Mouse (Mus musculus): Measurements from ENCODE around the gene Ptbp1. TPM values are rescaled to one million over a fixed set of nuclear protein-coding genes. Genes with fewer than 3 reads are reported as not detected.

Ptbp1 gene
- polyA plus RNA-seq, 1 experiment, result 188 TPM

DNA sequence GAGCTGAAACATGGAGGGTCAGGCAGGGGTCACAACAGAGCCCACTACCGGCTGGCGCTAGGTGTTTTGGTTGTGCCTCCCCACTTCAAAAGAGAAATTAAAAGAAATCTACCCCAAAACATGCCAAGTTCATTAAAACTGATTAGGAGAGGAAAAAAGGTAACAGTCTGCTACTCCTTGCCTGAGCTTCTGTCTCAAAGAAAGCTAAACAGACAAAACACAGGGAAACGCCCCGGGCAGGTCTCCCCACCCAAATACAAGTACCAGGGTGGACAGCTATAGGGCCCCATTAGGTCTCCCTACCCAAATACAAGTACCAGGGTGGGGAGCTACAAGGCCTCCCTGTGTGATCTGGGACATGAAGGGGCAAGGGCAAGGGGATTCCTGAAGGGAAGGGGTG, 56.3 kb downstream of the Ptbp1 start, which contains the start of gene Gm26602:
Gm26602 (plus strand) TSS at position 301 of the 400 bp plus-strand sequence.
- no peak within 1 kb of the TSS; the same call in 1 of the 2 replicates for H3K27ac ChIP-seq (ENCODE audit: control insufficient read depth, insufficient read depth, low read depth, low read length, poor library complexity)
- WGBS, result 93% methylated on average over 4 of the region's 4 CpGs
- TF ChIP-seq POLR2A (IDR thresholded peaks at IDR 0.05; ENCODE audit: borderline replicate concordance, control insufficient read depth, low read depth, low read length) (no peak), CTCF (IDR thresholded peaks at IDR 0.05; ENCODE audit: control insufficient read depth, insufficient read depth, low read length) (no peak)
- H3K4me1 ChIP-seq (ENCODE audit: control insufficient read depth, insufficient read depth, low read length), result peaks cover 5% of the 10 kb centered on the region
- no peak within 1 kb of the TSS for H3K4me3 ChIP-seq (replicated peaks; ENCODE audit: control insufficient read depth, low read depth, low read length)

- Histone ChIP-seq H3K27ac (ENCODE audit: control insufficient read depth, insufficient read depth, low read depth, low read length, poor library complexity) (no peak overlapping the region), H3K4me3 (replicated peaks; ENCODE audit: control insufficient read depth, low read depth, low read length) (no peak overlapping the region), H3K4me1 (ENCODE audit: control insufficient read depth, insufficient read depth, low read length) (peaks cover 7% of the 10 kb centered on the region)
- no peak for TF ChIP-seq POLR2A (IDR thresholded peaks at IDR 0.05; ENCODE audit: borderline replicate concordance, control insufficient read depth, low read depth, low read length)
- TF ChIP-seq CTCF (IDR thresholded peaks at IDR 0.05; ENCODE audit: control insufficient read depth, insufficient read depth, low read length), result no peak
- 86% methylated on average over 20 of the region's 20 CpGs for WGBS
Observed at GRCm38 (mm10) chr10:79912412-79912811, 58.2 kb downstream of the Ptbp1 start.

Other genes starting within 250 kb of the Ptbp1 start
- not detected in 2 replicates for gene C2cd4c, start 240.4 kb upstream of the Ptbp1 start, polyA plus RNA-seq (2011; ENCODE audit: insufficient read depth, insufficient read length, low replicate concordance, missing spikeins)
- gene Shc2, start 216.5 kb upstream of the Ptbp1 start, polyA plus RNA-seq (2011; ENCODE audit: insufficient read depth, insufficient read length, low replicate concordance, missing spikeins), result 1.1 and 2.1 TPM in 2 replicates
- gene Odf3l2, start 208.7 kb upstream of the Ptbp1 start, polyA plus RNA-seq (2011; ENCODE audit: insufficient read depth, insufficient read length, low replicate concordance, missing spikeins), result not detected in 2 replicates
- not detected in 2 replicates for gene Madcam1, start 189.9 kb upstream of the Ptbp1 start, polyA plus RNA-seq (2011; ENCODE audit: insufficient read depth, insufficient read length, low replicate concordance, missing spikeins)
- gene Tpgs1, start 185.1 kb upstream of the Ptbp1 start, polyA plus RNA-seq (2011; ENCODE audit: insufficient read depth, insufficient read length, low replicate concordance, missing spikeins), result 4.9 and 12.2 TPM in 2 replicates
- 82.1 and 98.6 TPM in 2 replicates for gene Cdc34, start 172.2 kb upstream of the Ptbp1 start, polyA plus RNA-seq (2011; ENCODE audit: insufficient read depth, insufficient read length, low replicate concordance, missing spikeins)
- not detected in 2 replicates for gene Gzmm, start 165.4 kb upstream of the Ptbp1 start, polyA plus RNA-seq (2011; ENCODE audit: insufficient read depth, insufficient read length, low replicate concordance, missing spikeins)
- gene Bsg, start 149.9 kb upstream of the Ptbp1 start, polyA plus RNA-seq (2011; ENCODE audit: insufficient read depth, insufficient read length, low replicate concordance, missing spikeins), result 465 and 588 TPM in 2 replicates
- gene Hcn2, start 137.8 kb upstream of the Ptbp1 start, polyA plus RNA-seq (2011; ENCODE audit: insufficient read depth, insufficient read length, low replicate concordance, missing spikeins), result 0.31 TPM in 1 of 2 replicates, not detected in the other
- 20.0 and 29.6 TPM in 2 replicates for gene Polrmt, start 107.8 kb upstream of the Ptbp1 start, polyA plus RNA-seq (2011; ENCODE audit: insufficient read depth, insufficient read length, low replicate concordance, missing spikeins)
- gene Fgf22, start 99.4 kb upstream of the Ptbp1 start, polyA plus RNA-seq (2011; ENCODE audit: insufficient read depth, insufficient read length, low replicate concordance, missing spikeins), result not detected in 2 replicates
- 26.5 and 42.8 TPM in 2 replicates for gene Rnf126, start 87.5 kb upstream of the Ptbp1 start, polyA plus RNA-seq (2011; ENCODE audit: insufficient read depth, insufficient read length, low replicate concordance, missing spikeins)
- gene Fstl3, start 77.2 kb upstream of the Ptbp1 start, polyA plus RNA-seq (2011; ENCODE audit: insufficient read depth, insufficient read length, low replicate concordance, missing spikeins), result 1.0 and 1.8 TPM in 2 replicates
- gene Prss57, start 63.5 kb upstream of the Ptbp1 start, polyA plus RNA-seq (2011; ENCODE audit: insufficient read depth, insufficient read length, low replicate concordance, missing spikeins), result 13.1 and 40.0 TPM in 2 replicates
- gene Palm, start 60.9 kb upstream of the Ptbp1 start, polyA plus RNA-seq (2011; ENCODE audit: insufficient read depth, insufficient read length, low replicate concordance, missing spikeins), result 19.7 and 36.1 TPM in 2 replicates
- not detected in 2 replicates for gene Misp, start 33.4 kb upstream of the Ptbp1 start, polyA plus RNA-seq (2011; ENCODE audit: insufficient read depth, insufficient read length, low replicate concordance, missing spikeins)
- gene Prtn3, start 20.0 kb downstream of the Ptbp1 start, polyA plus RNA-seq (2011; ENCODE audit: insufficient read depth, insufficient read length, low replicate concordance, missing spikeins), result 143 and 259 TPM in 2 replicates
- 16.4 and 32.4 TPM in 2 replicates for gene Plppr3, start 20.2 kb downstream of the Ptbp1 start, polyA plus RNA-seq (2011; ENCODE audit: insufficient read depth, insufficient read length, low replicate concordance, missing spikeins)
- 102 and 162 TPM in 2 replicates for gene Elane, start 31.8 kb downstream of the Ptbp1 start, polyA plus RNA-seq (2011; ENCODE audit: insufficient read depth, insufficient read length, low replicate concordance, missing spikeins)
- gene Cfd, start 36.4 kb downstream of the Ptbp1 start, polyA plus RNA-seq (2011; ENCODE audit: insufficient read depth, insufficient read length, low replicate concordance, missing spikeins), result 20.0 TPM in 1 of 2 replicates, not detected in the other
- gene Med16, start 54.5 kb downstream of the Ptbp1 start, polyA plus RNA-seq (2011; ENCODE audit: insufficient read depth, insufficient read length, low replicate concordance, missing spikeins), result 12.3 and 19.2 TPM in 2 replicates
- gene Gm26602, start 56.4 kb downstream of the Ptbp1 start, polyA plus RNA-seq (2011; ENCODE audit: insufficient read depth, insufficient read length, low replicate concordance, missing spikeins), result not detected in 2 replicates
- gene Kiss1r, start 62.5 kb downstream of the Ptbp1 start, polyA plus RNA-seq (2011; ENCODE audit: insufficient read depth, insufficient read length, low replicate concordance, missing spikeins), result 1.5 TPM in 1 of 2 replicates, not detected in the other
- gene R3hdm4, start 66.8 kb downstream of the Ptbp1 start, polyA plus RNA-seq (2011; ENCODE audit: insufficient read depth, insufficient read length, low replicate concordance, missing spikeins), result 182 and 197 TPM in 2 replicates
- gene Arid3a, start 72.6 kb downstream of the Ptbp1 start, polyA plus RNA-seq (2011; ENCODE audit: insufficient read depth, insufficient read length, low replicate concordance, missing spikeins), result 12.4 and 27.6 TPM in 2 replicates
- 26.7 and 43.3 TPM in 2 replicates for gene Wdr18, start 105.7 kb downstream of the Ptbp1 start, polyA plus RNA-seq (2011; ENCODE audit: insufficient read depth, insufficient read length, low replicate concordance, missing spikeins)
- gene Grin3b, start 116.3 kb downstream of the Ptbp1 start, polyA plus RNA-seq (2011; ENCODE audit: insufficient read depth, insufficient read length, low replicate concordance, missing spikeins), result not detected in 2 replicates
- gene Tmem259, start 129.9 kb downstream of the Ptbp1 start, polyA plus RNA-seq (2011; ENCODE audit: insufficient read depth, insufficient read length, low replicate concordance, missing spikeins), result 78.6 and 131 TPM in 2 replicates
- gene Cnn2, start 134.2 kb downstream of the Ptbp1 start, polyA plus RNA-seq (2011; ENCODE audit: insufficient read depth, insufficient read length, low replicate concordance, missing spikeins), result 41.7 and 92.4 TPM in 2 replicates
- 54.3 and 96.9 TPM in 2 replicates for gene Abca7, start 142.1 kb downstream of the Ptbp1 start, polyA plus RNA-seq (2011; ENCODE audit: insufficient read depth, insufficient read length, low replicate concordance, missing spikeins)
- gene Arhgap45, start 162.2 kb downstream of the Ptbp1 start, polyA plus RNA-seq (2011; ENCODE audit: insufficient read depth, insufficient read length, low replicate concordance, missing spikeins), result 111 and 291 TPM in 2 replicates
- gene Polr2e, start 185.4 kb downstream of the Ptbp1 start, polyA plus RNA-seq (2011; ENCODE audit: insufficient read depth, insufficient read length, low replicate concordance, missing spikeins), result 35.6 and 44.5 TPM in 2 replicates
- 948 and 2,392 TPM in 2 replicates for gene Gpx4, start 192.7 kb downstream of the Ptbp1 start, polyA plus RNA-seq (2011; ENCODE audit: insufficient read depth, insufficient read length, low replicate concordance, missing spikeins)